Mouse (Mus musculus) liver, postnatal 0 days (tissue): ENCODE measurements around the gene Esr1.

Experiments used
- CTCF ChIP-seq: sonication (generic); IDR thresholded peaks from 2 replicates; pipeline ENCODE4 v1.5.1; 2016; ENCODE audit warnings: antibody characterized with exemption, low read depth
- EP300 ChIP-seq: IDR thresholded peaks from 2 replicates; pipeline ENCODE4 v1.6.1; 2016; ENCODE audit warnings: antibody characterized with exemption, low read depth, mild to moderate bottlenecking

- TF ChIP-seq EP300: no peak
- no peak for TF ChIP-seq CTCF
Measured at GRCm38 (mm10) chr10:4726141-4726540, 114.7 kb downstream of the Esr1 start.
